Mouse (Mus musculus) bone marrow, adult 2 months (tissue): ENCODE measurements at regions not wholly inside any gene's neighbourhood (a gene's known extent, or its start where the extent isn't known, plus 50 kb on each side); places are given as distances from the start of the nearest gene placed in this dataset.

ENCODE experiments used
- CTCF ChIP-seq: fragments of 200-500 bp; IDR thresholded peaks from 2 replicates; pipeline ENCODE4 v1.5.1; 2011; ENCODE audit warnings: low read length, control low read depth; ENCODE audit not compliant: control insufficient read depth, insufficient read depth
- POLR2A ChIP-seq: fragments of 200-500 bp; IDR thresholded peaks from 2 replicates; pipeline ENCODE4 v1.6.1; 2011; ENCODE audit warnings: low read depth, mild to moderate bottlenecking, control low read depth, low read length, borderline replicate concordance; ENCODE audit not compliant: control insufficient read depth

DNA sequence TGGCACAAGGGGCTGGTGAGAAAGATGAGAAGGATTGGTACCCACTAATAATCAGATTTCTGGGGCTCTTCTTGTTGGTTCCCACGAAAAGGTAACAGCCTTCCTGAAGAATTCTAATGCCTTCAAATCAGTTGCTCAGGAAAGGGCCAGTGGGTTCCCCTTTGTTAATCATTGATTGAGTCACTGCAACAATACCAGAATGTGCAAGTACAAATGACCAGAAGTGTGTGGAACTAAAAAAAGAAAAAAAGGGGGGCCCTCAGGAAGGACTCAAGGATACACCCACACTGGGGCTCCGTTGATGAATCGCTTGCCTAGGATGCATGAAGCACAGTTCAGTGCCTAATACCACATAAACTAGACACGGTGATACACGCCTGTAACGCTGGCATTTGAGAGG, 179.0 kb upstream of the Klf3 start:
- TF ChIP-seq CTCF (no peak), POLR2A (no peak)
